Mouse (Mus musculus): Measurements from ENCODE around the gene Gm9821.

Gm9821 gene

GRCm38 (mm10) chr2:91945483-91945882 is at the start of gene Gm9821:
TSS of gene Gm9821 (plus strand) at chr2:91945703.
- DNase-seq (ENCODE audit: low read depth, low spot score): no peak

- no peak for DNase-seq (ENCODE audit: low read depth, low spot score)
Observed at GRCm38 (mm10) chr2:91897968-91898367, 47.5 kb upstream of the Gm9821 start.

- DNase-seq (ENCODE audit: low read depth, low spot score): no peak
Observed at GRCm38 (mm10) chr2:91899141-91899540, 46.4 kb upstream of the Gm9821 start.

GRCm38 (mm10) chr2:91900431-91900830 is 45.1 kb upstream of the Gm9821 start:
- no peak for DNase-seq (ENCODE audit: low read depth, low spot score)

GRCm38 (mm10) chr2:91902336-91902735 is 43.2 kb upstream of the Gm9821 start:
- DNase-seq (ENCODE audit: low read depth, low spot score): no peak

- DNase-seq (ENCODE audit: low read depth, low spot score): no peak
Observed at GRCm38 (mm10) chr2:91903171-91903925, 42.2 kb upstream of the Gm9821 start.

GRCm38 (mm10) chr2:91904618-91905307 is 40.7 kb upstream of the Gm9821 start:
- no peak for DNase-seq (ENCODE audit: low read depth, low spot score)

GRCm38 (mm10) chr2:91906141-91906540 is 39.4 kb upstream of the Gm9821 start:
- DNase-seq (ENCODE audit: low read depth, low spot score): no peak

GRCm38 (mm10) chr2:91912616-91913015 is 32.9 kb upstream of the Gm9821 start:
- DNase-seq (ENCODE audit: low read depth, low spot score): no peak

- DNase-seq (ENCODE audit: low read depth, low spot score): no peak
Observed at GRCm38 (mm10) chr2:91913328-91914110, 32.0 kb upstream of the Gm9821 start.

- DNase-seq (ENCODE audit: low read depth, low spot score): no peak
Observed at GRCm38 (mm10) chr2:91916346-91916977, 29.0 kb upstream of the Gm9821 start.

GRCm38 (mm10) chr2:91917096-91917495 is 28.4 kb upstream of the Gm9821 start:
- DNase-seq (ENCODE audit: low read depth, low spot score): no peak

- no peak for DNase-seq (ENCODE audit: low read depth, low spot score)
Observed at GRCm38 (mm10) chr2:91920130-91920529, 25.4 kb upstream of the Gm9821 start.

GRCm38 (mm10) chr2:91921181-91921789 is 24.2 kb upstream of the Gm9821 start:
- DNase-seq (ENCODE audit: low read depth, low spot score): no peak

- no peak for DNase-seq (ENCODE audit: low read depth, low spot score)
Observed at GRCm38 (mm10) chr2:91921790-91922570, 23.5 kb upstream of the Gm9821 start.

GRCm38 (mm10) chr2:91922586-91923414 is 22.7 kb upstream of the Gm9821 start:
- no peak for DNase-seq (ENCODE audit: low read depth, low spot score)

GRCm38 (mm10) chr2:91923415-91924337 is 21.8 kb upstream of the Gm9821 start:
- no peak for DNase-seq (ENCODE audit: low read depth, low spot score)

- DNase-seq (ENCODE audit: low read depth, low spot score): no peak
Observed at GRCm38 (mm10) chr2:91924726-91925125, 20.8 kb upstream of the Gm9821 start.

- no peak for DNase-seq (ENCODE audit: low read depth, low spot score)
Observed at GRCm38 (mm10) chr2:91925442-91925841, 20.1 kb upstream of the Gm9821 start.

Measured in skeletal muscle tissue, adult 2 months (tissue).